Mouse (Mus musculus) layer of hippocampus, adult 18-20 months (tissue): ENCODE data around the gene Zfp369. TPM values are rescaled to one million over a fixed set of nuclear protein-coding genes. Genes with fewer than 3 reads are reported as not detected.
"Not testable (repeated sequence)": the region's sequence is repeated elsewhere in the genome, so short reads cannot be mapped to it uniquely, and the experiment has no call there.

Experiments
- DNase-seq, 2 experiments: peaks; one replicate each; pipeline ENCODE4 v3.0.0; 2022; ENCODE audit warnings: low spot score in 2 of 2
- long read RNA-seq: library from polyadenylated mRNA; stranded (forward); transcript quantifications from one replicate; pipeline ENCODE4 v2.0.0, GENCODE M21; 2021
- total RNA-seq, 2 experiments: library from RNA; stranded (reverse); gene quantifications; 2 replicates each; pipeline ENCODE4 v1.2.3; 2021

Gene Zfp369
- total RNA-seq, result 10 to 100 TPM; 65.3 to 66.1 TPM
- long read RNA-seq, partial matches to known transcripts, result 2 of 7 reads
- long read RNA-seq, other reads (novel, unspliced or antisense), result 2 of 7 reads

DNA sequence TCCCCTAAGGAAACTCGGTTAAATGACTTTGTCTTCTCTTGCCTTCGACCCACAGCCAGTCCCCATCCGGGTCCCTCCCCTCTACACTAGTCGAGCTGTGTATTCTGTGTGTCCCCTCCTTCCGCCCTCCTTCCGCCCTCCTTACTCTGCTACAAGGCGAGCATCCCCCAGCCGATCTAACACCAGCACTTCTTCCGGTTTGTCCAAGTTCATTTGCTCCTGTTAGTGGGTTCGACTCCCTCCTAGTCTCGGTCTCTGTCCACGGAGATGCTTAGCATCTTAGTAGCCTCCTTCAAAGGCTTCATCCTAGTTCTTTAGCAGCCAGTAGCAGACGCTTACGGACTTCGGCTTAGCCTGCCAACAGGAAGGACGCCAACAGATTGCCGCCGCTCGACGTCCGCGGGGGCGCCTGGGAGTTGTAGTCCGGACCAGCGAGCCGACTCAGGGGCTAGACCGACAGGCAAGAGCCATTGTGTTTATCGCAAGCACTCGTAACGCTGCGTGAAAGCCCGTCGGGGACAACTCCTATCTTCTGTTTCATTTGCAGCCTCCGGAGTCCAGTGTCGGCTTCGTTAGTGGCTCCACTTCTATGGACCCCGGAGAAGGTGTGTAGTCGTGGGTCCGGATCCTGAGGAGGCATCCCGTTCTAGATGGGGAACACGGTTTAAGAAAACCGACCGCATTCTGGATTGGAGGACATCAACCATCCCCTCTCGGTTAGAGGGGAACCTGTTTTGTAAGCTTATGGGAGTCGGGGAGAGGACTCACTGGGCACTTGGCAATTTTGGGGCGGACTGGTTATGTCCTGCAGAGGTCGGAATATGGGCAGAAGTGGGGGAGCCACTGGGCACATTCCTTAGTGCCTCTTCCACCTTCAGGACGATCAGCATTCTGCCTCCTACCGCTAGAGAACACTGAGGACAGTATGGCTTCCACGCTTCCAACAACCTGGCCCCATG, at the start of gene Zfp369:
Zfp369 (plus strand) TSS at position 432 of the 959 bp plus-strand sequence.
- DNase-seq, result peak; percentile 95 to 97

DNA sequence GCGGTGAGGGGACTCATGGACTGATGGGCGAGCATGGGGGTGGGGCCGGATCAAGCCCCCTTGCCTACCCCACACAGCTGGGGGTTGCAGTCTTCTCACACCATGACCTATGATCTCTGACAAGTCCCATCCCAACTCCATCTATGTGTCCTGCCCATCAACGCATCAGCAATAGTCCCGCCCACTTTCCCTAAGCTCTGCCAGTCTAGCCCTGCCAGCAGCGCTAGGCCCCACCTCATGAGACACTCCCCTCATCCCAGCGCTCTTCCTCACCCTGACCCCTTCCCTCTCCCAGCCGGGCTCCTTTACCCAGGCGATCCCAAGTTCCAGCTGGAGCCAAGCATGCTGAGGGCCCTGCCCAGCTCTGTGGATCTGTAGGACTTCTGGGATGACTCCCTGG, 41.4 kb upstream of the Zfp369 start:
- no peak for DNase-seq

DNA sequence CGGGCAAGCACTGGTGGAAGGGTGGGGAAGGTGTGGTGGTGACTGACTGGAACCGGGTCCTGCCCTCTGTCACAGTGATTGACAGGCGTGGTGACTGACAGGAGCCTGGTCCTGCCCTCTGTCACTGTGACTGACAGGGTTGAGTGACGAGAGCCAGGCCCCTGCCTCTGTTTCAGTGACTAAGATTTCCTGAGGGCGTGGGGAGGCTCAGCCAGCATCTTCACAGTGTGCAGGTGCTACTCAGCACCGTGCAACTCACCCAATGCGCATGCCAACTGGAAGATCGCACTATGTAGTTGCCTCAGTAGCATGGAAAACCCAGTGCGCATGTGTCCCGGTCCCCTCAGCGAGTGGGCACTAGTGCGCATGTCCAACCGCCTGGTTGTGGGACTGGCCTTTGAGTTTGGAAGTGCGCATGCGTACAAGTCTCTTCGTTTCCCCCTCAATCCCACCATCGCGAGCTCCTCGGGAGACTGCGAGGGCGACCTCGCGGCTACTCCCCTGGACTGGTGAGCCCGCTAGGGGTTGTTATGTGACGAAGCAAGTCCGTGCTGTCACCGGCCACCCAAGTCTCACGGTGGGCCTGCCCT, 38.0 kb upstream of the Zfp369 start:
- DNase-seq, result peak; percentile 97 to 99

DNA sequence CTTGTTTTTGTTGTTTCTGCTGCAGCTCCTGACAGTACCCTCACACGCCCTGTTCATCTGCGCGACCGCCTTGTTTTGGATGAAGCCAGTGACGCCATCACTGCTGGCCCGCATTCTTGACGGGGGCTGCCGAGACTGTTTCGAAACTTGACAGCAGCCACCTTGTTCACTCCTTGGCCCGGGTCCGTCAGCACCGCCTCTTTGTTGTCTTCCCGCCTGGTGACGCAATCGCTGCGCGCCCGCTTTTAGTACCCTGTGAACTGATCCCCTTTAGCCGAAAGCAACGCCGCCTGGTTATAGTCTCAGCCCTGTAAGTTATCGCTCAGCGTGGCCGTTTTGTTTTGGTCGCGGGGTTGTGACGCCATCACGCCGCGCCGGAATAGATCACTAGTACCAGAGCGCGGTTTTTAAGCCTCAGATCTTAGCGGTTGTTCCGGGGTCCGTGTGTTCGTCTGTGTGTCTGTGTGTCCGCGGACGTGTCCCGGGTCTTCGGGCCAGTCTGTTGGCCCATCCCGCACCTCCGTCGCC, 37.5 kb upstream of the Zfp369 start:
- peak; percentile 92 to 99 for DNase-seq

DNA sequence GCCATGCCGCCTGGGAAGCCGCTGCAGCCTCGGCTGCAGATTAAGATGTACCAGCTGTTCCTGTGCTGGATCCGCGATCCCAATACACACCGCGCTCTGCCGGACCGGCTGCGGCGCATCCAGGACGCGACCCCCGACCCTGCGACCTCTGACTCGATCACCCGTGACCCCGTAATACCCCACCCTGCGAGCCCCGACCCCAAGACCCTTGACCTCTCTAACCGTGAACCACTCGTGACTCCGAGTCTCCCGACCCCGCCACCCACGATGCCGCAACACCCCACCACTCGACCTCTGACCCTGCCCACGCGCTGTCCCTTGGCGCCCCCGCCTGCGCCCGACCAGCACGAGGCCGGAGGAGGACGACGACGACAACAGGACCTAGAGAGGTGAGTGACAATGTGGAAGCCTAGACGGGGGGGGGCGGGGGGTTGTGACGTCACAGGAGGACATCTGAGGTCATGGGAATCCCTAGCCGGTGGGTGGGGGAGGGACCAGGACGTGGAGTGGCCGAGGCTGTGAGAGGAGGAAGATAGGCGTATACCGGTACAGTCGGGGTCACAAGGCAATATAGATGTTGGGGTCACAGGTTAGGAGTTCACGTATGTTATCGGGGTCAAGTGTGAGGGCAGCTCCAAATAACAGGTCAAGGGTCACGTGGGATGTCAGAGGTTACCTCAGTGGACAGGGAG, 36.8 kb upstream of the Zfp369 start:
- DNase-seq, result no peak

DNA sequence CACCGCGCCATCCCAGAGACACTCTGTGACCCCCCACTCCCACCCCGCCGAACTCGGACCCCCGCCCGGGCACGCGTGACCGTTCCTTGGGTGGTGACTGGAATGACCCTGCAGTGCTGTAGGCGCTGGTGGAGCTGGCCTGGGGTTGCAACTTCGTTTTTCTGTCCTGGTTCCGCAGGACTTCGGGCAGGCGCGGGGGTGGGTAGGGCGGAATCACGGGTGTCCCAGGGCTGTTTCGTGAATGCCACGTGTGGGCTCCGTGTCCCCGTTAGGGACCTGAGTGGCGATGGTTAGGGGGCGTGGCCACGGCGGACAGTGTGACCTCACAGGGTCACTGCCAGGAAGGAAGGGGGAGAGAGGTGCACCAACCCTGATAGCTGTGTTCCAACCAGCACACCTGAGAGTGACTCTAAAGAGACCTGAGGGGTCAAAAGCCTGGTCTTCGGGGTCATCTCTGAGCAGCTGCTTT, 36.3 kb upstream of the Zfp369 start:
- DNase-seq, result no peak

DNA sequence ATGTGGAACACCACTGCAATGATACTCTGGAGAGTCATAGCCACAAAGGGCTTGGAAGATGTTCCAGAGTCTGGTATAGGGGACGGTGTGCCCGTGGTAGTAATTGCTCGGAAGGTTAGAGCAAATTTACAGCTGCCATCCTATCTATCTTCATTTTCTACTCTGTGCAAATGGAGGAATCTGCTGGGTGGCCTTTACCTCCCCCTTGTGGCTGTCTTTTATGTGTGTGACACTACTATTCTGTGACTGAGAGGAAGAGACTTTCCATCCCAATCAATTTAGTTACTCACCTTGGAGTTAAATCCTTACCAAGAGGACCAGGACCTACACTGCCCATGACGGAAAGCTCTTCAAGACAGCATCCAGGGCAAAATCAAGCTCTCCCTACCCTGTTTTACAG, 35.3 kb upstream of the Zfp369 start:
- DNase-seq, result no peak

DNA sequence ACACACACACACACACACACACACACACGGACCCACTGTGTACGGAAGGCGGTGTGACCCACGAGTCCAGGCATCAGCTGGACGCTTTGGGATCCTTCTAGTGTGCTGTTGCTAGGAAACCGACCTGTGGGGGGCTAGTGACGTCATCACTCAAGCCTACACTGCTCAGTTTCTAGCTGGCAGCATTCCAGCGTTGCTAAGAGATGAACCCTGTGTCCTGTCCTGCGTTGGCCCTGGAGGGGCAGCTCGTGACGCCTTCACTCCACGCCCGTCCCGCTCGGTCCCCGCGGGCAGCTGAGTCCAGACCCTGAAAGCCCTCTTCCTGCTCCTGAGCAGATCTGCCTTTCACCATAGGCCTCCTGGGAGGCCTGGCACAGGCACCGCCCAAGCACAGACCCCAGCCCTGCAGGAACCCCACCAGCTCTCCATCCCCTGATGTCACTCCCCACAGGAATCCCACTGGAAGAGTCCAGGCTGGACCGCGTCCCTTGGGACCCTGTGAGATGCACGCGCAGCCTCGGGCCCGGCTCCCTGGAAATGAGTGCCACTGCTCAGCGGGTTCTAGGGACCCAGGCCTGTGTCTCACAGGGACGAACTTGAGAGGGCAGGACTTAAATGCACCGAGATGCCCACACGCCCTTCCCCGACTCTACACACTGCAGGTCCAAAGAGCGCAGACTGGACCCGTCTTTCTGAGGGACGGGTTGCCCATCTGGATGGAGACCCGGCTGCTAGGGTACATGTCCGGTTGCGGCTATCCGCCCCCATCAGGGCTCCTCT, 20.2 kb upstream of the Zfp369 start:
- peak; percentile 65 to 86 for DNase-seq

DNA sequence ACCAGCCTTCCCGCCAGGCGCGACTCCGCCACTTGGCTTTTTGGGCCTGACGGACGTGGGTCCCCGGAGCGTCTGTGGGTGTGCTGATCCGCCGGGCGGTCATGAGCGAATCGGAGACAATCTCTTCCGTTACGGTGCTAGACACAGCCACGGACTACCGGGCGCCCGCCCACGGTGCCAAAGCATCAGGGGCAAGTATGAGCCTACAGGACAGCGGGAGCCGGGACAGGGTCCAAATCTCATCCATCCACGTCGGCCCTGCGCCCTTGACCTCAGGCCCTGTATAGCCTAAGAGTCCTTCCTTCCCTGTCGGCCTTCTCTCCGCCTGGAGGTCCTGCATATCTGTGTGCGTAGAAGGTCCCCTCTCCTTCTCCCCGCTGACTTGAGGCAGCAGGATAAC, 19.4 kb upstream of the Zfp369 start, which contains the start of gene Gm10775:
Gm10775 (plus strand) TSS at position 301 of the 400 bp plus-strand sequence.
- no peak for DNase-seq

DNA sequence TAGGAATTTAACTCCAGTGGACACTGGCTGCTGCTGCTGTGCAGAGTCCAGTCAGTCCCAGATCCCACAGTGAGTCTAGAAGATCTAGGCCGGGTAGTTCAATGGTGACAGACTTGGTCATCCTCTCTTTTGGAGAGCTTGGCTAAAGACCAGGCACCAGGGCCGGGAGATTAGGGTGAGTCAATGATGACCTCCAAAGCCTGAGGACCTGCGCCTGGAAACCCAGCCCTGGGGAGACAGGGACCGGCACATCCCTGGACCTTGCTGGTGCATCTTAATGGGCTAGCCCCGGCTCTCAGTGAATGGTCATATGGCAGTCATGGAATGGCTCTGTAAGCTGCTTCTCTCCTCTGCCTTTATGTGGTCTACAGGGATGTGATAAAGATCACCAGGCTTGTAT, 16.5 kb upstream of the Zfp369 start:
- DNase-seq, result no peak

DNA sequence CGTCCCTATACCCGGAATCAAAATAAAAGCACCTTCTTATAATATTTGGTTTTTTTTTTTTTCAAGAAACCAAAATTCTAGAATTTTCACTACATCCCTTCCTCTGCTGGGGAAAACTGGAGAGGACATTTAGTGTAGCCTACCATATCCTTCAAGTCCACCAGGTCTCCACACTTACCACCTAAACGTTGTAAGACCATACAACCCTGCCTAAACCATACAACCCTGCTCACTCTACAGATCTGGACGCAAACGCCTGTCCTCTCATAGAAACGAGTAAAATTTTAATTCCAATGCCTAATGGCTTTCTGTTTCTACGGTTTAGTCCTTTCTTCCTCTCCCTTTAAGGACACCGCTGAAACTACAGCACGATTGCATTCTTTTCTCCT, 626 bp upstream of the Zfp369 start:
- no peak for DNase-seq

DNA sequence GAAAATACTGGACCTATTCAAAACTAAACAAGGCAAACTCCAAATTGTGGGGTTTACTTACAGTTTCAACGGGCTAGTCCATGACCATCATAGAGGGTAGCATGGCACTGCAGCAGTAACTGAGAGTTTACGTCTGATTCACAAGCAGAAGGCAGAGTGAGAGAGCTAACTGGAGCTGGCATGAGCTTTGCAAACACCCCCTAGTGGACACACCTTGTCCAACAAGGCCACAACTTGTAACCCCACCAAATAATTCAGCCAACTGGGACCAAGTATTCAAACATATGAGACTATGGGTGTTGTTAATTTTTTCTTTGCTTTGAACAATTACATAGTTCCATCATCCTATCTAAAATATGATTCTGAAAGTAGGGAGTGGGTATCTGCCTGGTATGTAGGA, 8.2 kb downstream of the Zfp369 start:
- DNase-seq, result no peak

DNA sequence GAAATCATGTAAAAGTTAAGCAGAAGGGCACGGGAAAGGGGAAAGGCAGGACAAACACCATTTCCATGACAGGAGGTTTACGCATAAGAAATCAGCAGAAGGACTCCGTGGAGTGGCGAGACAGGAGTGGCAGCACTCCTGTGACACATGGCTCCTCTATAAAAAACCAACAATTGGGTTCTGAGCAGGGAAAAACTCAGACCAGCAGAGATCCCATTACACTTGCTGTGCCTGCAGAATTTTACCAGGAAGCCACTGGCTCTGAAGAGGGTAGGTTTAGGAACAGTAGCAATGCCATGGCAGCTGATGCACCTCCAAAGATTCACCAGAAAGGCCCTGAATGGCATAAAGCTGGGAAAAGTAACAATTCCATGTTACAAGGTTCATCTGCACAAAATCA, 17.7 kb downstream of the Zfp369 start:
- DNase-seq, result no peak

DNA sequence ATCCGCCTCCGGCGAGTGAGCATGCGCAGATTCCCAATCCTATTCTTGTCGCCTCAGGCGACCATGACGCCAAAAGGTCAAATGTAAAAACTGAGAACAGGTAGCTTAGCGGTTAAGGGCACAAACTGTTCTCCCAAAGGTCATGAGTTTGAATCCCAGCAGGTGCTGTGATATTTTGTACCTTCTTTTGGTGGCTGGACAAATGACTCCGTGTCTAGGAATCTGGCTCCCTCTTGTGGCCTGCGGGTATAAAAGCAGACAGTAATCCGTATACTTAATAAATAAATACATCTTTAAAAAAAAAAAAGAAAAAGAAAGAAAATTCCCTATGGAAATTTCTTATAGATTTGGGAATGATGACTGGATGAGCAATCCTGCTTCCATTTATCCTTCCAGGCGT, 32.2 kb downstream of the Zfp369 start:
- peak in 1 of 2 experiments; percentile 26 for DNase-seq

DNA sequence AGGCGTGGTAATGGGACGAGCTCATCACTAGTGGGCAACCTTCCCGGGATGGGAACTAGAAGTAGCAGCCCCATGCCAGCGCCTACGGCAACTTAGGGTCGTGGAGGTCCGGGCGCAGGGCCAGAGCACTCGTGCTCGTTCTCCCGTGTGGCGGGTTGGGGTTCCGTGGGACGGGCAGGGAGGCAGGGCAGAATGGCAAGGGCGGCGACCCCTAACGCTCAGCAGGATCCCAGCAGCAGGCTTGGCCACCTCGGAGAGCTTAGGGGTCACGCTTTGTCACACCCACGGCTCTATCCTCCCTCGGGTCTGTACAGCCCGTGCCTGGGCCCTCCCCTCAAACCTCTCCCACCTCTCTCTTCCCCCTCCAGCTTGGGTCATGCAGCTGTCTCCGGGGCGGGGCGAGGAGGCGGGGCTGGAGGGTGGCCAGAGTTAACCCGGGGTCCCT, 32.7 kb downstream of the Zfp369 start:
- no peak for DNase-seq

DNA sequence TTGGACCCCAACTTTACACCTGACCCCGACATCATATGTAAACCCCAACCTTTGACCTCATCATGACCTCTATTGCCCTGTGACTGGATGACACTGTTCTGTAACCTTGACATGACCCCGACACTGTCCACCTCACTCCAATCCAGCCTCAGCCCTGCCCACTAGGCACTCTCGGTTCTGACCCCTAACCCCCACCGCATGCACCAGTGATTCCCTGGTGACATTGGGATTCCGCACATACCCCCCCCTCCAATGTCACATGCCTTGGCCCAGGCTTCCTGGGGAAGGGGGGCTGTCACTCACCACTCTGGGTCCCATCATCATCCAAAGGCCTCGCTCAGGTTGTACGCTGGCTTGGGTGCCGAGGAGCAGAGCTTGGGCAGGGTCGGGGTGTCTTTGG, 33.2 kb downstream of the Zfp369 start:
- no peak for DNase-seq

DNA sequence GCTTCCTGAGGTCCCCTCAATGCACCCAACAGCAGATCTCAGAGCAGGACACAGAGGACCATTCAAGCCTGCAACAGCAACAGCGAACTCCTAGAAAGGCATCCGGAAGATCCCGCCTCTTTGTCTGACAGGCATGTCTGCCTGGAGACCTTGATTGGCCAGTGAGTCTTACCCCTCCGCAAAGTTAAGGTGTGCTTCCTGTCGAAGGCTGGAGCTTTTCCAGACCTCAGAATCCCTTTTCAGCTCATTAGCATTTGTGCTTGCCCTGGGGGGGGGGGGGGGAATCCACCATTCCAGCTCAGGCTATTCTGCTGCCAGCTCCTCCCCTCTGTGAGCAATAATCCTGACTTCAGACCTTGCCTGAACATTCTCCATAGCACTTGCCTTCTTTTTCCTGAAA, 69.9 kb downstream of the Zfp369 start:
- not testable (repeated sequence) for DNase-seq

DNA sequence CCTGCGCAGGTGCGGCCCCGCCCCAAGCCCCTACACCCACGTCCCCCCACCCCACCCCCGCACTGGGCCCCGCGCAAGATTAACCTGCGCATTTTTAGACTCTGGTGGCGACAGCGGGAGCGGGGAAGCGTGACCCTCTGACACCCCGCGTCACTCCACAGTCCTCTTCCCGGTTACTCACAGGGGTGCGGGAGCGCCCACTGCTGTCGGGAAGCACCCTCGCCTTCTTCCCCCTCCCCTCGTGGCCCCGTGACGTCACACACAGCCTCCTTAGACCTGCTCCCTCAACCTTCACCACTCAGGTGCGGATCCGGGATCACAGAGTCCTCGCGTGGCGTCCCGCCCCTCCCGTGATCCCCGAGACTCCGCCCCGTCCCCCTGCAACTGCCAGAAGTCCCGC, 73.2 kb downstream of the Zfp369 start:
- DNase-seq, result not testable (repeated sequence)
